Mouse (Mus musculus) spleen, adult 12 weeks (tissue): ENCODE data around the gene Zzz3.

Experiments used
- DNase-seq: peaks from one replicate; pipeline ENCODE4 v3.0.0; 2022; ENCODE audit warnings: low spot score

Zzz3 gene

GRCm38 (mm10) chr3:152395350-152396277, at the start of gene Zzz3:
Gene Zzz3 (plus strand): TSS chr3:152395473.
- DNase-seq, result peak; percentile 81

- peak; percentile 94 for DNase-seq
These were observed 49.3 kb upstream of the Zzz3 start, which contains the start of gene Usp33 for GRCm38 (mm10) chr3:152345732-152346632. Gene Usp33 (plus strand): TSS chr3:152346478.

- DNase-seq, result peak; percentile 31
These were observed 48.6 kb upstream of the Zzz3 start for GRCm38 (mm10) chr3:152346633-152347141.

DNA sequence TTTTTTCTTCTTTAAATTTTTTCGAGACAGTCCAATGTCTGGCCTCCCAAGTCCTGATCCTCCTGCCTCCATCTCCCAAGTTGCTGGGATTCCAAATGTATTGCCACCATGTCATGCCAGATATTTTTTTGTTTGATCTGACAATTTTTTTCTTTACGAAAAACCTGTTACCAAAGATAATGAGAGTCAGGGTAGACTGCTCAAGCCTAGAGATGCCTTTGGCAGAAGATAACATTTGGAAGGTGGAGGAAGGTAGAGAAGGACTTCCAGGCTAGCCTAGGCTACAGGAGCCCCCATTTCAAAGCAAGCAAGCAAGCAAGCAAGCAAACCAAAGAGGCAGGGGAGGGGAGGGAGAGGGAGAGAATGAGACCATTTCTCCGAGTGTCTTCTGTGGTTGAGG, 48.0 kb upstream of the Zzz3 start:
- DNase-seq, result peak; percentile 8

DNA sequence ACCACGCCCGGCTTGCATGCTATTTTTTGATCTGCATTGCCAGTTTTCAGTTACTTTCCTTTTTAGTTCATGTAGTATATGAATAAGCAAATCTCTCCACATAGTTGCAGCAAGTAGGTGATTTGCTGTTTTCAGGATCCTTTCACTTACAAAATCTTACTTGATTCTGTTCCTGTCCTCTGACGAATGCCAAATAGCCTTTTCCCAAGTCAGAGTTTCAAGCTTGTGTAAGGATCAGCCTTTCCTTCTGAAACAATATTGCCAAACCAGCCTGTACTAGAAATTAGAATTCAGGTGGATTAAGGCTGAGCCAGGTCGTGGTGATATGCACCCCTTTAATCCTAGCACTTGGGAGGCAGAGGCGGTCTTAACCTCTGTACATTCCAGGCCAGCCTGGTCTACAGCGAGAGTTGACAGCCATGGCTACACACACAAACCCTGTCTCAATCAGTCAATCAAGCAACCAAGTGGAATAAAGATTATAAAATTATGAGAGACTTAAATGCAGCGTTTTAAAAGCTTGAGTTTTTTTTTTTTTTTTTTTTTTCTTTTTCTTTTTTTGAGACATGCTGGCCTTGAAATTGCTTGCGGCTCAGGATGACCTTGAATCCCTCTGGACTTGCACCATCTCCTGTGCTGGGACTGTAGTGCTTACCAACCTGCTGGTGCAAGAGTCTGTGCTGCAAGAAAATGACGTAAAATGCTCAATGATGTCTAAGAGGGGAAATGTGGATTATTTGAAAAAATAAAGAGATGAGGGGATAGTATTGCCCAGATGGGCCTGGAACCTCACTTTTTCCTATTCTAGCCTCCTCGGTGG, 47.1 kb upstream of the Zzz3 start:
- no peak for DNase-seq

- DNase-seq, result no peak
These were observed 44.8 kb upstream of the Zzz3 start for GRCm38 (mm10) chr3:152350431-152350830.

GRCm38 (mm10) chr3:152350966-152351365, 44.3 kb upstream of the Zzz3 start:
- DNase-seq, result no peak

- no peak for DNase-seq
These were observed 43.0 kb upstream of the Zzz3 start for GRCm38 (mm10) chr3:152352289-152352688.

- no peak for DNase-seq
These were observed 41.7 kb upstream of the Zzz3 start for GRCm38 (mm10) chr3:152353434-152354177.

- peak; percentile 30 for DNase-seq
These were observed 39.9 kb upstream of the Zzz3 start for GRCm38 (mm10) chr3:152355361-152355760.

DNA sequence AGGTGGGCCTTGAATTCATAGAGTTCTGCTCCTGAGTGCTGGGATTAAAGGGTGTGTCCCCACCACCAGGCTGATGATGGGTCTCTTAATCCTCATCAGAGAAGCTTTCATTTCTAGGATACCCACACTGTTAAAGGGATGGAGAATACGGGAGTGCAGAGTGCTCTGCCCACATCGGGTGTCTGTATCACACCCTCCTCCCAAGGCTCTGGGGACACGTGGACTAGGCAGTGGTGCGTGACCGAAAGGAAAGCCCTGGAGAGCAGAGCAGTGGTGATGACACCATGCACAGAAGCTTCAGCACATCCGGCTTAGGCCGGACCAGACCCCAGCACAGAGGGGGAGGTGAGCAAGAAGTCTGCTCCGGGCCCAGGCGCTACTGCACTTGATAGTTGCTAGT, 38.5 kb upstream of the Zzz3 start:
- no peak for DNase-seq

DNA sequence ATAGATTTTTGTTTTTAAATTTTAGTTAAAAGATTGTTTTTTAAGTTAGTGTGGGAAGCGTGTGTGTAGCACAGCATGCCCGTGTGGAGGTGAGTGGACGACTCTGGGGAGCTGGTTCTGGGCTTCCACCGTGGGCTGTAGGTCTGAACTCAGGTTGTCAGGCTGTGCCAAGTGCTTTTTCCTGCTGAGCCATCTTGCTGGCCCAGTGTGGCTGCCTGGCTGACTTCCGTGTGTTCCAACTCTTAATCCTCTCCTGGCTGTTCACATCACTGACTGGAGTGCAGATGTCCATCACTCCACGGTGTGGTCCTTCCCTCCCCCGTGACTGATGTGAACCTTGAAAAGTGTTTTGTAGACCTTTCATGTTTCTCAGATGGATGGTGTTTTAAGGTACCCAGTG, 36.1 kb upstream of the Zzz3 start:
- no peak for DNase-seq

DNA sequence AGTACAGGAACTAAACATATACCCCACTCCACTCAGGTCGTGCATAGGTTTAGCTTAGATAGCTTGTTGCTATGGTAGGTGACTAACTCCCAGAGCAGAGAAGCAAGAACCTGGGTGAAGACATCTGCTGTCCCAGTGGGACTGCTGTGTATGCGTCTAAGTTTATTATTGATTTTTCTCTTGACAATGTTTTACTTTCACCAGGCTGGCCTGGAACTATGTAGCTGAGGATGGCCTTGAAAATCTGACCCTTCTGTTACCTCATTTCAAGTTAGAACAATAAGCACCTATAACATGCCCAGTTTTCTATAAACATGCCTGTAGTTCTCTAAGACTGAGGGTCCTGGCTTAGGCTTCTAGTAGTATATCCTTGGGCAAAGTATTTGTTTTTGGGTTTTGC, 31.1 kb upstream of the Zzz3 start:
- DNase-seq, result no peak

GRCm38 (mm10) chr3:152376063-152376462, 19.2 kb upstream of the Zzz3 start:
- DNase-seq, result no peak

DNA sequence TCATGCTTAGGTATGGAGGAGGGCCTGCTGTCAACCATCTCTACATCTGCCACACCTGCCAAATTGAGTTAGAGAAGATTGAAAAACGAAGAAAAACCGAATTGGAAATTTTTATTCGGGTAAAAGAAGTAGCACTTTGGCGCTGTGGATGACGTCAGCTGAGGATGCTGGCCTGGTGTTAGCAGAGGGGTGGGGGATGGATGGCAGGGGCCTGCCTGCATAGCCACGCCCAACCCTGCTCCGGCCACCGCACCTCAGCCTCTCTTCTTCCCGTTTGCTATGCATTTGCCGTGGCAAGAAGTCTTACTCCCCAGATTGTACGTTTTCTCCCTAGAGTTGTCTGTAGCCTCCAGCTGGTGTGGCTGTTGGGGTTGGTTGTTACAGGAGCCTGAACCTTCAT, 11.2 kb upstream of the Zzz3 start:
- DNase-seq, result no peak

GRCm38 (mm10) chr3:152396278-152396987, 1.2 kb downstream of the Zzz3 start:
- DNase-seq, result peak; percentile 98

GRCm38 (mm10) chr3:152396988-152397314, 1.7 kb downstream of the Zzz3 start:
- DNase-seq, result no peak

GRCm38 (mm10) chr3:152397335-152397940, 2.2 kb downstream of the Zzz3 start:
- no peak for DNase-seq

DNA sequence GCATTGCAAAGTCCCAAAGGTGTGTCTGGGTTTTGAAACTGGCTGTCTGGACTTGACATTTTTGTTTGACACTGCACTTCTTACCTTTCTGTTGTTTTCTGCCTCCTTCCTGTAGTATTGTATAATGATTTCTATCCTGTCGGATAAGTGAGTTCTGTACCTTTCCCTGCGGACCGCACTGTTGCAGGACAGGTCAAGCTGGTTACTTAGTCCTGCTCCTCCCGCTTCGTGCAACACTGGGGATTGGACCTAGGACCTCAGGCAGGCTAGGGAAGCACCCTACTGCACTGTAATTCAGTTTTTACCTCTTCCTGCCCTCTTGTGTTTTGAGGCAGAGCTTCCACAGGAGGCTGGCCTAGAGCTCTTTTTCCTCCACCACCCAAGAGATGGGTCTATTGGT, 5.2 kb downstream of the Zzz3 start:
- no peak for DNase-seq

GRCm38 (mm10) chr3:152400875-152401274, 5.6 kb downstream of the Zzz3 start:
- no peak for DNase-seq
